Mouse (Mus musculus) heart, embryonic 14.5 days (tissue): Measurements from ENCODE around the gene Spata25. TPM values are rescaled to one million over a fixed set of nuclear protein-coding genes. Genes with fewer than 3 reads are reported as not detected.
A peak's percentile ranks its signal among the peaks of the same experiment; 100 is the strongest.

Experiments used
- ATAC-seq: fragments of 200-750 bp; cut with Nextera tagmentation; 2 replicates; pipeline ENCODE4 v1.8.0; 2017; ENCODE audit warnings: low read depth, moderate TSS enrichment; ENCODE audit not compliant: insufficient number of reproducible peaks, insufficient read depth, low FRiP score
- H3K27ac ChIP-seq, 2 experiments: fragments of 200-500 bp in 1 of 2; fragments of 300-500 bp in 1 of 2; sonication (generic) in 1 of 2; replicated peaks in 1 of 2; 2 replicates each; pipeline ENCODE4 v1.5.1; 2012 to 2014; ENCODE audit warnings: low read depth in 2 of 2, low read length in 2 of 2, control low read depth in 1 of 2, mild to moderate bottlenecking in 1 of 2, mixed read lengths in 1 of 2; ENCODE audit not compliant: control insufficient read depth in 1 of 2, insufficient read depth in 1 of 2
- H3K27me3 ChIP-seq: fragments of 300-500 bp; sonication (generic); 2 replicates; pipeline ENCODE4 v1.6.1; 2014; ENCODE audit warnings: mild to moderate bottlenecking, low read length, control low read depth; ENCODE audit not compliant: control insufficient read depth, insufficient read depth
- H3K36me3 ChIP-seq: fragments of 300-500 bp; sonication (generic); 2 replicates; pipeline ENCODE4 v1.6.1; 2014; ENCODE audit warnings: mild to moderate bottlenecking, control low read depth, low read length, mixed read lengths; ENCODE audit not compliant: control insufficient read depth, insufficient read depth
- H3K4me1 ChIP-seq, 2 experiments: fragments of 200-500 bp in 1 of 2; fragments of 300-500 bp in 1 of 2; sonication (generic) in 1 of 2; 2 replicates each; pipeline ENCODE4 v1.6.1; 2012 to 2014; ENCODE audit warnings: low read length in 2 of 2, control low read depth in 1 of 2, mixed read lengths in 1 of 2; ENCODE audit not compliant: control insufficient read depth in 2 of 2, insufficient read depth in 2 of 2
- H3K4me2 ChIP-seq: fragments of 300-500 bp; sonication (generic); 2 replicates; pipeline ENCODE4 v1.6.1; 2014; ENCODE audit warnings: mild to moderate bottlenecking, low read length
- H3K4me3 ChIP-seq, 2 experiments: fragments of 200-500 bp in 1 of 2; fragments of 300-500 bp in 1 of 2; sonication (generic) in 1 of 2; 2 replicates each; pipeline ENCODE4 v1.5.1; 2012 to 2014; ENCODE audit warnings: low read length in 2 of 2, mild to moderate bottlenecking in 2 of 2, control low read depth in 1 of 2, low read depth in 1 of 2, moderate library complexity in 1 of 2; ENCODE audit not compliant: control insufficient read depth in 1 of 2, insufficient read depth in 1 of 2
- H3K9ac ChIP-seq: fragments of 300-500 bp; sonication (generic); 2 replicates; pipeline ENCODE4 v1.6.1; 2014; ENCODE audit warnings: mild to moderate bottlenecking, low read length
- H3K9me3 ChIP-seq: fragments of 300-500 bp; sonication (generic); 2 replicates; pipeline ENCODE4 v1.6.1; 2016; ENCODE audit warnings: low read length, control low read depth; ENCODE audit not compliant: control insufficient read depth
- WGBS: fragments of 180-500 bp; shearing (Covaris S2); extraction: QIAGEN DNeasy Blood & Tissue Kit; methylation state at CpG from one replicate; pipeline ENCODE4 v1.1.7; 2014; 5-methylcytosine and 5-hydroxymethylcytosine counted together
- polyA plus RNA-seq: library from polyadenylated mRNA; unstranded; fragments of >200 nt; fragmentation: Nextera tagmentation; extraction: Ambion mirVana; gene quantifications from 2 replicates; pipeline ENCODE4 v1.2.1, GENCODE M21; 2014

Gene Spata25
- polyA plus RNA-seq, 1 experiment from 2014 or later, result not detected

- Histone ChIP-seq H3K4me1 (peaks cover 7 to 14% of the 10 kb centered on the region in 2 experiments), H3K27ac (0 out of 4 replicates have a peak overlapping the region, but pooled peaks of 1 of the 2 experiments have one; percentile 21), H3K27me3 (no peaks in the 10 kb centered on the region), H3K4me2 (no peak overlapping the region), H3K9me3 (no peaks in the 10 kb centered on the region), H3K4me3 (no peak overlapping the region), H3K36me3 (peaks cover 17% of the 10 kb centered on the region; the same call in 1 of the 2 replicates), H3K9ac (no peak overlapping the region)
- no peak for ATAC-seq
- WGBS, result 53% methylated on average over 6 of the region's 6 CpGs
Observed at GRCm38 (mm10) chr2:164817206-164817605, 11.1 kb downstream of the Spata25 start.

GRCm38 (mm10) chr2:164815821-164816220 is 12.5 kb downstream of the Spata25 start:
- Histone ChIP-seq H3K27me3 (no peaks in the 10 kb centered on the region), H3K9me3 (no peaks in the 10 kb centered on the region), H3K27ac (no peak overlapping the region), H3K9ac (no peak overlapping the region; the same call in 1 of the 2 replicates), H3K4me3 (no peak overlapping the region), H3K4me1 (peaks cover 7 to 14% of the 10 kb centered on the region in 2 experiments), H3K4me2 (no peak overlapping the region), H3K36me3 (peaks cover 11% of the 10 kb centered on the region; the same call in 1 of the 2 replicates)
- ATAC-seq, result no peak
- 43% methylated on average over 8 of the region's 8 CpGs for WGBS

GRCm38 (mm10) chr2:164815348-164815747 is 13.0 kb downstream of the Spata25 start:
- H3K4me3 ChIP-seq, result no peak overlapping the region
- no peak overlapping the region; the same call in 1 of the 2 replicates for H3K9ac ChIP-seq
- H3K4me1 ChIP-seq, result peaks cover 7 to 14% of the 10 kb centered on the region in 2 experiments
- H3K9me3 ChIP-seq, result no peaks in the 10 kb centered on the region
- no peaks in the 10 kb centered on the region for H3K27me3 ChIP-seq
- H3K4me2 ChIP-seq, result no peak overlapping the region
- no peak overlapping the region for H3K27ac ChIP-seq
- peaks cover 7% of the 10 kb centered on the region; the same call in 1 of the 2 replicates for H3K36me3 ChIP-seq
- WGBS, result 66% methylated on average over 5 of the region's 5 CpGs
- no peak for ATAC-seq

GRCm38 (mm10) chr2:164813557-164813956 is 14.8 kb downstream of the Spata25 start:
- Histone ChIP-seq H3K9me3 (no peaks in the 10 kb centered on the region), H3K27me3 (no peaks in the 10 kb centered on the region), H3K27ac (no peak overlapping the region), H3K4me2 (no peak overlapping the region), H3K9ac (no peak overlapping the region), H3K4me1 (peaks cover 7 to 14% of the 10 kb centered on the region in 2 experiments), H3K4me3 (no peak overlapping the region), H3K36me3 (peaks cover 13% of the 10 kb centered on the region)
- 74% methylated on average over 2 of the region's 2 CpGs for WGBS
- no peak for ATAC-seq

GRCm38 (mm10) chr2:164806614-164807013 is 21.7 kb downstream of the Spata25 start:
- Histone ChIP-seq H3K9ac (no peak overlapping the region), H3K4me2 (no peak overlapping the region), H3K4me3 (no peak overlapping the region), H3K27me3 (no peaks in the 10 kb centered on the region), H3K4me1 (peaks cover 4 to 16% of the 10 kb centered on the region in 2 experiments; a peak in 3 of 4 replicates), H3K27ac (no peak overlapping the region), H3K36me3 (peaks cover 28% of the 10 kb centered on the region), H3K9me3 (no peaks in the 10 kb centered on the region)
- WGBS, result 71% methylated on average over 7 of the region's 7 CpGs
- ATAC-seq, result no peak

GRCm38 (mm10) chr2:164805332-164805718 is 23.0 kb downstream of the Spata25 start:
- Histone ChIP-seq H3K36me3 (peaks cover 36% of the 10 kb centered on the region), H3K4me2 (peak overlapping the region; percentile 92), H3K4me3 (peak overlapping the region; percentile 78 to 94), H3K27me3 (no peaks in the 10 kb centered on the region), H3K9me3 (no peaks in the 10 kb centered on the region), H3K27ac (peak overlapping the region; percentile 69 to 76), H3K9ac (peak overlapping the region; percentile 82), H3K4me1 (peaks cover 4 to 16% of the 10 kb centered on the region in 2 experiments; a peak in 3 of 4 replicates)
- peak; percentile 51 for ATAC-seq
- under 1% methylated on average over 21 of the region's 21 CpGs for WGBS

- Histone ChIP-seq H3K9me3 (no peaks in the 10 kb centered on the region), H3K27me3 (no peaks in the 10 kb centered on the region), H3K9ac (peak within 1 kb of the TSS; percentile 92), H3K4me2 (peak within 1 kb of the TSS; percentile 92), H3K27ac (peak within 1 kb of the TSS; percentile 72 to 82), H3K4me3 (peak within 1 kb of the TSS; percentile 85 to 94), H3K4me1 (peaks cover 4 to 16% of the 10 kb centered on the region in 2 experiments; a peak in 3 of 4 replicates), H3K36me3 (peaks cover 41% of the 10 kb centered on the region)
- WGBS, result under 1% methylated on average over 47 of the region's 47 CpGs
- ATAC-seq, result peak; percentile 94
Observed at GRCm38 (mm10) chr2:164804533-164805331, 23.6 kb downstream of the Spata25 start, which contains the start of the genes Acot8 and Zswim3. Gene Acot8 (minus strand): TSS chr2:164804882. Gene Zswim3 (plus strand): TSS chr2:164805098.
